Mouse (Mus musculus): ENCODE data around the gene Psmd7.

Gene Psmd7

DNA sequence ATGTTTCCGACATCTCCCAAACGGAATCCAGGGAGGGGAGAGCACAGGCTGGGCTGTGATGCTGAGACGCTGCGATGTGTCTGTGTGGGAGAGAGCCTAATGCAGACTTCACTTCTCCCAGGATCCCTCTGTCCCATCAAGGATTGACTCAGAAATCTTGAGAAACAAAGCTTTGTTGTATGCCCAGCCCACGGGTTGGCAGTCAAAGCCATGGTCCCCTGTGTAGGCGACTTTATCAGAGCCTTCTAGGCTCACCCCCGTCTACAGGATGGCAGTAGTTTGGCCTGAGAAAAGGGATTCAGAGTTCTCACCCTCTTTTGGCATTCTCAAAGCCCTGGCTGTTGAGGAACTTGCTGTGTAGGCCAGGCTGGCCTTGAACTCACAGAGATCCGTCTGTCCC lies 9.7 kb downstream of the Psmd7 start:
- no peak for DNase-seq (ENCODE audit: inconsistent ontology term)

DNA sequence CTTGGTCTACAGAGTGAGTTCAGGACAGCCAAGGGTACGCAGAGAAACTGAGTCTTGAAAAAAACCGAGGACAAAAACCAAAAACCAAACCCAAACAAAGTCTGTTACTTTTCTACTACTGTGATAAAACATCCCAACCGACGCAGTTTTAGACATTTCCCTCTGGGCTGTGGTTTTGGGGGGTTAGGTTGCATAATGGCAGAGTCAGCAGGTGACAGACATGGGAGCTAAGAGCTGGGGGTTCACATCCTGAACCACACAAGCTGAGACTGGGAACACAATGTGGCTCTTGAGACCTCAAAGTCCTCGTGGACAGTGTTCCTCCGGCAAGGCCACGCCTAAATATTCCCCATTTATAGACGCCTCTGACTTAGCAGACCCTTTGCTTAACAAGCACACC lies 10.1 kb downstream of the Psmd7 start:
- DNase-seq (ENCODE audit: inconsistent ontology term): no peak

DNA sequence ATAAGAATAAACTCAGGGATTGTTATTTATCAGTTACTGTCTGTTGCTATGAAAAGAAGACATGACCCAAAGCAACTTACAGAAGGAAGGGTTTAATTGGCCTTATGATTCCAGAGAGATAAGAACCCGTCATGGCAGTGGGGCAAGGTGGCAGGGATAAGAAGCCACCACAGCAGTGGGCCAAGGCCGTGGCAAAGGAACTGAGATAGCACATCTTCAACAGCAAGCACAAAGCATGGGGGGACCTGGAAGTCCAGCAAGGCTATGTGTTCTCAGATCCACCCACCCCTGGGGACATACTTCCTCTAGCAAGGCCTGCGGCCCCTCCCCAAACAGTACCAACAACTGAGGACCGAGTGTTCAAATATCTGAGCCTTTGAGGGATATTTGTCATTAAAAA lies 10.6 kb downstream of the Psmd7 start:
- no peak for DNase-seq (ENCODE audit: inconsistent ontology term)

DNA sequence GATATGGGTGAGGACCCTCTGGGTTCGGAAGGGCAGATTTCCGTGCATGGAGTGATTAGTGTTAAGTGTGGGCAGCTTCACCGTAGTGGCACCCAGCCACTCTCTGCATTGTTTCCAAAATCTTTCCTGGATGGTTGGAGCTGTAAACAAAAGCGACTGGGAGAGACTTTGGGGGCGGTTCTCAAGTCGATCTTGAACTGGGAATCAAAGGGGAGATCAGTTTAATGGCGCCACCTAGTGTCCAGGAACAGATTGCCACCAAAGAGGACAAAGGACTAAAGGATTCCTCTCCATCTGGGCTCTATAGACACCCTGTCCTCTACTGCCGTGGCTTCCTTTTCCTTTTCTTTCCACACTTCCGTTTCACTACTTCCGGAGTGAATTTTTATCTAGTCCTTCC lies 11.6 kb downstream of the Psmd7 start:
- DNase-seq (ENCODE audit: inconsistent ontology term): peak; percentile 92

DNA sequence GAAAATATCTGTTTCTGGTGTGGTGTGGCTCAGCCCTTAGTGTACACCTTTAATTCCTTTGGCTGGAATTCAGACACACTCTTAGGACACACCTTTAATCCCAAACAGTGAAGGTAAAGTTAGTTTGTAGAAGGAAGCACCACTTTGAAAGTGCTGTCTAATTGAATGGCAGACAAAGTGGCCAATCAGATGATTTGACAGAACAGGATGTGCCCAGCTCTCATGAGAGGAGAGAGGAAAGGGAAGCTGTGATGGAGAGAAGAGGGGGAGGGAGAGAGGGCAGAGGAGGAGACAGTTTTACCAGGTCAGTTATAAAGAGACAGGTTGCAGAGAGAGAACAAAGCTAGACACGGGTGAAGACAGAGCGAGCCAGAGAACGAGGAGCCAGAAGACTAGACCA lies 13.5 kb downstream of the Psmd7 start:
- DNase-seq (ENCODE audit: inconsistent ontology term): no peak

DNA sequence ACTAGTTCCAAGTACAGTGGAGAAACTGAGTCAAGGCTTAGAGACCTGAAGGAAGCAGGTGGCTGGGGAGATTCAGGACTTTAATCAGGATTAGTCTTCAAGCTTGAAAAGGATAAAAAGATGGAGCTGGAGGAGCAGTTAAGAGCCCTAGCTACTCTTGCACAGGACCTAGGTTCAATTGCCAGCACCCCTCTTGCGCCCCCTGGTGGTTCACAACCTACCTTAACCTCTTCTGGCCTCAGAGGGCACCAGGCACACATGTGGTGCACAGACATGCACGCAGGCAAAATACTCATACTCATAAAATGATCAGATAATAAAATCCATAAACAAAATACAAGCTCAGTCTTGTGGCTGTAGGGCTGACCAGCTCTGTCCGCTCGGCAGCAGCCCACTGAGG lies 15.8 kb downstream of the Psmd7 start:
- peak; percentile 67 for DNase-seq (ENCODE audit: inconsistent ontology term)

DNA sequence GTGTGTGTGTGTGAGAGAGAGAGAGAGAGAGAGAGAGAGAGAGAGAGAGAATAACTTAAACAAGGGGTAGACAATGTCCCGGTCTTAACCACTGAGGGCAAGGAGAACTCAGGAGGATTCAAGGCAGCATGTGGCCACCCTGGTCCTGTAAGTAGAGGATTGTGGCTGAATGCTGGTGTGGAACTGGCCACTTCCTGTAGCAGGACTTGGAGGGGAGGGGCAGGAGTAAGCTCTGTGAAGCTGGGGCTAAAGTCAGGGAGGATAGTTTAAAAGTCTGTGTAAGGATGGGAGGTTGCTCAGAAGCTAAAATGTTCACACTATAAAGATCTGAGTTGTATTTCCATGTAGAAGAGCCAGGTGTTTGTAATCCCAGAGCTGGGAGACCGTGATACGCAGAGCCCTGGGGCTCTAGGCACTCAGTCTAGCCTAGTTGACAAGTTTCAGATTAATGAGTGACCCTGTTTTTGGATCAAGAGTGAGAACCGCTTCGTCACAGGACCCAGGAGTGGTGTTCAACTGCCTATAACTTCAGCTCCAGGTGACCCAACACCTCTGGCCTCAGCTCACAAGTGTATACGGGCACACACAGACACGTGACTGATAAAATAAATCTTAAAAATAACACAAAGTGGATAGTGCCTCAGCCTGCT lies 16.7 kb downstream of the Psmd7 start:
- no peak for DNase-seq (ENCODE audit: inconsistent ontology term)

DNA sequence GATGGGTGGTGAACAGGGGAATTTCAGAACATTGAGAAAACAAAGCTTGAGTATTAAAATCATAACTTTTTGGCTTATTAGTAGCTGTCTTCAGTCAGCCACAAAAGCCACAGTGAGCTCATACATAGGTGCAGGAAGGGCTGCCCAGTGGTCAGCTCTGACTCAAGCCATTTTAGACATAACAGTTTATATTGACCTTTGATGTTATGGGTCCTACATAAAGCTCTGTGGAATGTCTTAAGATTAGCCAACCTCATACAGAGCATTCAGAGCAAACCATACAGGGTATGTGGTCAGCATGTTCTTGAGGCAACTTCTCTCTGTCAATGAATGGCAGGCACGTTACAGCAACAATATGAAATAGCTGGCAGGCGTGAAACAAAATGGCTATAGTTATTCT lies 17.2 kb downstream of the Psmd7 start:
- no peak for DNase-seq (ENCODE audit: inconsistent ontology term)

DNA sequence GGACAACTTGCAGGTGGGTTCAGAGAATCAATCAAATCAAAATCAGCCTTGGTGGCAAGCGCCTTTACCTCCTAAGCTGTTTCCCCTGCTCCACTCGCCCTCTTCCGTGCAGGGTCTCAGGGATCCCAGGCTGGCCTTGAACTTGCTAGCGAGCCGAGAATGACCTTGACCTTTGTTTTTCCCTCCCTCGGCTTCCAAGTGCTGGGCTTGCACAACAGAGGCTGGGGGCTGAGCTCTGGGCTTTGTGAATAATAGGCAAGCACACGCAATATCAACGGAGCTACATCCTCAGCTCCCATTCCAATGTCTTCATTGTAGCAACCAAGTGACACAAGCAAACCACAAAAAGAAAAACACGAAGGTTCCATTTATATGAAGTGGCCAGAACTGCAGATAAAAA lies 26.1 kb downstream of the Psmd7 start:
- no peak for DNase-seq (ENCODE audit: inconsistent ontology term)

DNA sequence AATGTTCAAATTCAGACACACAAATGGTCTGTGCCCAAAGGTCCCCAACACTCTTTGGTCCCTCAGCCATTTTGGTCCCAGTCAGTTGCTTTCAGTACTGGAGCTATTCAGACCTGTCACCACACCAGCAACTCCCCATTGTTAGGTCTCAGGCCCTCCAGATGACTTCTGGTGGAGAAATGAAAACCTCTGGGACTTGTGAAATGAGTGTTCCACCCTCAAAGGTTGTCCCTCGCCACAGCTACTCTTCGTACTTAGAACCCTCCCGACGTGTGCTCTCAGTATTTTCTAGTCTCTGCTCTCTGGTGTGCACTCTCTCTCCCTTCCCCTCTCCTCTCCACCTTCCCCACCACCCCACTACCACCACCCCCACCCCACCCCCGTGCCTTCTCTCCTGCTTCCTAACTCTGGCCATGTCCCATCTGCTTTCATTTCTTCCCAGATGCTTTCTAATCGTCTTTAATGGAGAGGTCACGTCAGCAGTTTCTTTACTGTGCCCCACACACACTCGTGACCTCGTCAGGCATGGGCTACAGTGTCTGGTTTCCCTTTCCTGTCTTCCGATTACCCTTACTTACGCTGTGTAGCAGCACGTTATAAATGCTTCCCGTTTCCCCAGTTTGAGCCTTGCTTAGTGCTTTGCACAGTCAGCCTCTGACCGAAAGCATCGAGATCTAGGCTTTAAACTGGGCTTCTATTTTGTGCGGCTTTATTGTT lies 27.3 kb downstream of the Psmd7 start:
- no peak for DNase-seq (ENCODE audit: inconsistent ontology term)

DNA sequence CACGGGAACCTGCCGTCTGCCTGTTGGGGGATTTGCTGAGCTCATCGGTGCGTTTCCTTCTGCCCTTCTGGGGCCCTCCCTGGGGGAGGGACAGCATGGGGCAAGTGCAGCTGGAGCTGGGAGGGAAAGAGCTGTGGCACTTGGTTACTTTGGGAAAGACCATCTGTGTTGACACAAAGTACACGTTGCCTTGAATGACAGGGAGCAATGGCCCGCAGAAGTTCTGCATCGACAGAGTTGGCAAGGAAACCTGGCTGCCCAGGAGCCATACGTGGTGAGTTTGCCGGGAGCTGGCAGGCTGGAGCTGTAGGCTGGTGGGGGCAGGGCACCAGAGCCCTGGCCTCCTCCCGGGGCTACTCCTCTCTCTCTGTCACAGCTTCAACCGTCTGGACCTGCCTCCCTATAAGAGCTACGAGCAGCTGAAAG lies 31.7 kb downstream of the Psmd7 start:
- DNase-seq (ENCODE audit: inconsistent ontology term): peak; percentile 26

DNA sequence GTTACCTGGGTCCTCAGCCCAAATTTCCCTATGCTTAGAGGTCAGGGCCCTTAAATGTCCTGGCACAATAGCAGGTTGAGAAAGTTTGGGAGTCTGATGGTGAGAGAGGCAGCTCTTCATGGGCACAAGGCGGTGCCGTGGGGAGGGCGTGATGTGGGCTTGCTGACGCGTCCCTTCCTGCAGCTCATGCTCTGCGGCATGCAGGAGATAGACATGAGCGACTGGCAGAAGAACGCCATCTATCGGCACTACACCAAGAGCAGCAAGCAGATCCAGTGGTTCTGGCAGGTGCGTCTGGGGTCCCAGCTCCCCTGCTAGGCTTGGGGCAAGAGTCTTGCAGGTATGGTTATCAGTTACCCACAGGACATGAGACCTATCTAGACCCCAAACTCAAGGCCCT lies 33.0 kb downstream of the Psmd7 start:
- no peak for DNase-seq (ENCODE audit: inconsistent ontology term)

DNA sequence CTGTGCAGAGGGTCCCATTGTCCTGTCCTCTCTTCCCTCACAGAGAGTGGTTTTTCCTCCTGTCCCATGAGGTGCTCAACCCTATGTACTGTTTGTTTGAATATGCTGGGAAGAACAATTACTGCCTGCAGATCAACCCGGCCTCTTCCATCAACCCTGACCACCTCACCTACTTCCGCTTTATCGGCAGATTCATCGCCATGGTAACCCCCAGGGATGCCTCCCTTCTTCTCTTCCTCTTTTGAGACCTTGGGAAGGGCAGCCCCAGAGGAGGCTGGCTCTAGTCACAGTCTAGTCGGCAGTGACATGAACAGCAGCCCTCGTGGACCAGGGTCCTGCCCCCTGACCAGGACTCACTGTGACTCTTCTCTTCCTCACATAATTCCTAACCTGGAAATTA lies 36.0 kb downstream of the Psmd7 start:
- no peak for DNase-seq (ENCODE audit: inconsistent ontology term)

DNA sequence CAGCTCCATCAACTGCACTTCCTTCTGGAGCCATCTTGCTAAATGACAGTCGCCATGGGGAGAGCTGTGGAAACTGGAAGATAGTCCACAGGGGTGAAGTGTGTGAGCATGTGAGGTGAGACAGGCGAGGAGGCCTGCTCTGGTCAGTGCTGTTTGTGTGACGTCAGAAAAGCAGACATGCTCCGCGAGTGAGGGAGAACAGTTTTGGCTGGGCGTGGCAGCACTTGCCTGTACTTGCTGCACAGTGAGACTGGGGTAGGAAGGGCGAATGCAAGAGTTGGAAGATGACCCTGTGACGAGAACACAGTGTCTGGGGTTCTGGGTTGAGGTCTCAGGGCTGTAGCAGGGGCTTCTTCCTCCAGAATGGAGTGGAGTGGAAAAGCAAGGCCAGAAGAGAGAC lies 41.4 kb downstream of the Psmd7 start:
- no peak for DNase-seq (ENCODE audit: inconsistent ontology term)

DNA sequence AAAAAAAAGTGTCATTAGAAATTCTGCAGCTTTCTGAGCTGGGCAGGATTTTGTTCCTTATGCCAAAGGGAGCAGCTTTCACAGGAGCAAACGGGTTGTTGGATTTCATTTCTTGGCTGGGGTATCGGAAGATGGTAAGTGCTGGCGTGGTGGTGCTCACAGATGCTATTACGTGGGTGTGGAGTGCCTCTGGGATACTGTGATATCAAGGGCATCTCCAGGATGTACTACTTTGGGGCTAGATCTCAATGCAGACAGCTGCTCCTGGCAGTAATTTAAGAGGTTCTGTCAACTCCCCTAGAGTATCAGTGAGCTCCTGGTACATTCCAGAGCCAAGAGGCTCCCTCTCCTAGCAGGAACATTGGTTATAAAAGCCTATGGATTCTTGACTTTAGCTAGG lies 42.1 kb downstream of the Psmd7 start:
- DNase-seq (ENCODE audit: inconsistent ontology term): no peak

DNA sequence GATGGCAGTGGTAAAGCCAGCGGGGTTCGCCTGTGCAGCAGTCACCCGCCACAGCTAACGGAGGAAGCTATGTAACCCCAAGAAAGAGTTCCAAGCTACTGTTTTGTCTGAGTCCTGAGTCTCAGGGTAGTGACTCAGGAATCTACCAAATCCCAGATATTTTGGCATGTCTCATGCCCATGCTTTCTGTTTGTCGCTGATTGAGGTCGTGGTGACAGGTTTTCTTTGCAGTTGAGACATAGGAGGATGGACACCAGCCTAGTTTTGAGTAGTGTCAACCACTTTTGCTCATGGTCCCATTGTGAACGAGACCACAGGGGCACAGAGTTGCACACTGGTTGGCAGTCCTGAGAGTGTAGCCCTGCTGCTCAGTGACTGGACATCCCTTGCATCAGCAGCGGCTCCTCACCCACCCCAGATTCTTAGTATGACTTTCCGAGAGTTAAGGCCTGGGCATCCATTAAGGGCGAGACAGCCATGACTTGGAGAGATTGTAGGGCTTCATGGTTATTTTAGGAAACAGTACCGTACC lies 42.6 kb downstream of the Psmd7 start:
- peak; percentile 26 for DNase-seq (ENCODE audit: inconsistent ontology term)

DNA sequence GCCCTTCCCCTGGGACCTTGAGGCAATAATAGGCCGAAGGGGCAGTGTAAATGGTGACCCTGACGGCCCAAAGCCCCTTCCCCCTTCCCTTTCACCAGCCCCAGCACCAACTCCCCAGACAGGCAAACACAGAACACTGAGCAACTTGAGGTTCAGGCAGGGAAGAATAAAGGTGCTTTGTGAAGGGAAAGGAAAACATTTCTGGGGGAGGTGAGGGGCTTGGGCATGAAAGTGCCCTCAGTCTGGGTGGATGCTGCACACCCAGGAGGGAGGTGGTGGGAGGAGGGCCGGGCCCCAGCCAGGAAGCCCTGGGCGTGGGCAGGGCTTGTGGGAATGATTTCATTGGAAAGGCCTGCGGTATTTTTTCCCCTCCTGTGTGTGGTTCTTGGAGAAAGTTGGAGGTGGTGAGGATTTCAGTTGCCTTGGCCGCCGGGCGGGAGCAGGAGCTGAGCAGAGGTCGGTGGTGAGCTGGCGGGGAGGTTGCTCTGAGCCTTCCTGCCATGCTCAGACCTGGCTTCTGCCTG lies 43.6 kb downstream of the Psmd7 start:
- peak; percentile 79 for DNase-seq (ENCODE audit: inconsistent ontology term)

DNA sequence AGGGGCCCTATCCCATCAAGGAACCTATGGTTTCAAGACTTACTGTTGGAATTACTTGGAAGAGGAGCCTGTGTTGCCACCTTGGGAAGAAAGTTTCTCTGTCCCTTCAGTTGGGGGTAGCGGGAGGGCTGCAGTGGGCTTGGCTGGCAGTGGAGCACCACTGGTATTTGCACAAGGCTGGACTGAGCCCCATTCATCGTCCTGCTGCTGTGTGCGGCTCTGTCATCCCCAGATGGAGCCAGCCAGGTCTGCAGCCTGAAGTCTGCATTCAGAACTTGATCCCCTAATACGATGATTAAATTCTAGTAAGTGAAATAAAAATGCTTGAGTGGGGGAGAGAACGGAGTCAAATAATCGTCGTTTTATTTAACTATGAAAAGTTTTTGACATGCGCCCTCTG lies 44.1 kb downstream of the Psmd7 start:
- DNase-seq (ENCODE audit: inconsistent ontology term): no peak

DNA sequence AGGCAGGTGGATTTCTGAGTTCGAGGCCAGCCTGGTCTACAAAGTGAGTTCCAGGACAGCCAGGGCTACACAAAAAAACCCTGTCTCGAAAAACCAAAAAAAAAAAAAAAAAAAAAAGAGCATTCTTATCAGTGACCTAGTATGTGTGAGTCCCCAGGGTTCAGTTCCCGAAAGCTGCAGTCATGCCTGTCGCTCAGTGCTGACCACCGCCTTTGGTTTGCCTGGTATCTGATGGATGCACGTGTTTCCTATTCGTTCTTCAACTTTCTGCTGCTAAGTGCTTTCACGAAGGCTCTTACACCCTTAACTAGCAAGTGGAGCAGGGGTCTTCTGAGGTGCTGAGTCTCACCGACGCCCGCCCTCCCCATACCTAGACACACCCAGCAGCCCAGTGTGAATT lies 44.5 kb downstream of the Psmd7 start:
- no peak for DNase-seq (ENCODE audit: inconsistent ontology term)

DNA sequence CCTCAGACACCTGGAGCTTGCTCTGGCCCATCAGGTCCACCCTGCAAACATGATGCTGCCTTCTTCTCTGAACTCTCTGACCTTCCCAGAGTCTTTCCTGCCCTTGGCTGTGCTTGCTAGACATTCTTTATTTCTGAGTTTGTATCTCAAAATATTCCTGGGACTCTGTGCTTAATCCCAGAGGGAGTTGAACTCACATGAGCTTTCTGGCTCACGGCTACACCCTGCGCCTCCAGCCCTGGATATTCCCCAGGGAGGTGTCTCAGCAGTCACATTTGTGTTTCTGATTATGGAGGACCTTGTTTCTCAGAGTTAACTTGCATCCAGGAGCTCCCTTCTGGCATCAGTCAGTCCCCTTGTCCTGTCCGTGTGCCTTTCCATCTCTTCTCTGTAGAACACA lies 46.1 kb downstream of the Psmd7 start:
- no peak for DNase-seq (ENCODE audit: inconsistent ontology term)

DNA sequence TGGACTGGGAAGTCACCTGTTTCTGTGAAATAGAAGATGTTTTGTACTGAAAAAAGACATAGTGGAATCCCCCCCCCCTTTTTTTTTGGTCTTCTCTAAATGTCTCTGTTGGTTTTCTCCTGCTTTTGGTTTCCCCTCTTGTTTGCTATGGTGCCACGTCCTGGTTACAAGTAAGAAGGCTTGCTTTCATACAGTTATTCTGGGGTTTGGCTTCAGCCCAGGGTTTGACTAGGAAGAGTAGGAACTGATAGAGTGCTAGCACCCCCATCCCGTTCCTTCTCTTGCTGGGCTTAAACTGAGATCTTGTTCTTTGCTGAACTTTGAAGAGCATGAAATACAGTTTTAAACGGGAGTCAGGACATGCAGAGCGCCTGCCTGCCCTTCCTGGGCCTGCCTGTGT lies 46.9 kb downstream of the Psmd7 start:
- DNase-seq (ENCODE audit: inconsistent ontology term): no peak

DNA sequence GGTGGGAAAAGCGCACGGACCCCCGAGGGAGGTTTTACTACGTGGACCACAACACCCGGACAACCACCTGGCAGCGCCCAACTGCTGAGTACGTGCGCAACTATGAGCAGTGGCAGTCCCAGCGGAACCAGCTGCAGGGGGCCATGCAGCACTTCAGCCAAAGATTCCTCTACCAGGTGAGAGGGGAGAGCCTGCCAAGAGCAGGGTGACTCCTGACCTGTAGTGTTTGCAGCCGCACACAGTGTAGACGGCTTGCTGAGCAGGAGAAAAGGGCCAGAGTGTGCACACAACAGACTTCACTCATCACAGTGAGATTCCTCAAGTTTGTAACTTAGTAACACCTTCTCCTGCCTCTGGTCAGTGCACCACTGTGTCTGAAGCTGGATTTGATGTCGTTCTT lies 47.6 kb downstream of the Psmd7 start:
- no peak for DNase-seq (ENCODE audit: inconsistent ontology term)

DNA sequence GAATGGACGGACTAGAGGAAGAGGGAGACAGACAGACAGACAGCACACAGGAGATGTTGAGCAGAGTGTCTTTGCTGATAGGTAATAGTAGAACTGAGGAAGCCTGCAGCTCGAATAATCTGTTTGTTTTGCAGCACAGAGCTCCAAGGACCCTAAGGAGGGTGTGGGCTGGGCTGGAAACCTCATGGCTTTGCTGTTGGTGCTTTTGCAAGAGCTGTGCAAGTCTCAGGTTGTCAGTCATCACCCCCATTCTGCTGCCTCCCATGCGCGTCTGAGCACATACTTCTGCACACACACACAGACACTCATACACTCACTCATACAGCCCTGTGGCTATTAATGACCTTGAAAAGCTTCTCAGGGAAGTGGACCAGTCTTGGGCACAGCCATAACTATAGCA lies 50.8 kb downstream of the Psmd7 start:
- no peak for DNase-seq (ENCODE audit: inconsistent ontology term)
